Mouse (Mus musculus) forebrain, postnatal 0 days (tissue): ENCODE measurements around the gene Ly75. TPM values are rescaled to one million over a fixed set of nuclear protein-coding genes. Genes with fewer than 3 reads are reported as not detected.

ENCODE experiments used
- ATAC-seq: fragments of 200-750 bp; cut with Nextera tagmentation; 2 replicates; pipeline ENCODE4 v1.8.0; 2017; ENCODE audit warnings: mild to moderate bottlenecking, moderate library complexity
- DNase-seq: peaks from one replicate; pipeline ENCODE4 v3.0.0-alpha.2; 2015
- H3K27ac ChIP-seq: fragments of 300-500 bp; sonication (generic); 2 replicates; pipeline ENCODE4 v1.5.1; 2014; ENCODE audit warnings: low read depth, mild to moderate bottlenecking, antibody characterized with exemption, low read length, moderate library complexity, mixed read lengths
- H3K27me3 ChIP-seq: fragments of 300-500 bp; sonication (generic); 2 replicates; pipeline ENCODE4 v1.6.1; 2014; ENCODE audit warnings: mild to moderate bottlenecking, low read length, mixed read lengths; ENCODE audit not compliant: insufficient read depth
- H3K36me3 ChIP-seq: fragments of 300-500 bp; sonication (generic); 2 replicates; pipeline ENCODE4 v1.6.1; 2014; ENCODE audit warnings: mild to moderate bottlenecking, moderate library complexity; ENCODE audit not compliant: insufficient read depth
- H3K4me1 ChIP-seq: fragments of 300-500 bp; sonication (generic); 2 replicates; pipeline ENCODE4 v1.6.1; 2014; ENCODE audit warnings: antibody characterized with exemption; ENCODE audit not compliant: insufficient read depth
- H3K4me2 ChIP-seq: fragments of 300-500 bp; sonication (generic); 2 replicates; pipeline ENCODE4 v1.6.1; 2014; ENCODE audit warnings: low read depth, mild to moderate bottlenecking, moderate library complexity
- H3K4me3 ChIP-seq: fragments of 300-500 bp; sonication (generic); 2 replicates; pipeline ENCODE4 v1.5.1; 2014; ENCODE audit warnings: low read depth, low read length, mixed read lengths
- H3K9ac ChIP-seq: fragments of 300-500 bp; sonication (generic); 2 replicates; pipeline ENCODE4 v1.6.1; 2014; ENCODE audit warnings: mild to moderate bottlenecking
- H3K9me3 ChIP-seq: fragments of 300-500 bp; sonication (generic); 2 replicates; pipeline ENCODE4 v1.6.1; 2016; ENCODE audit warnings: low read length
- CTCF ChIP-seq: sonication (generic); IDR thresholded peaks from 2 replicates; pipeline ENCODE4 v1.5.1; 2016; ENCODE audit warnings: antibody characterized with exemption, control low read depth, low read depth
- WGBS: fragments of 180-500 bp; shearing (Covaris S2); extraction: QIAGEN DNeasy Blood & Tissue Kit; methylation state at CpG from one replicate; pipeline ENCODE4 v1.1.7; 2014; 5-methylcytosine and 5-hydroxymethylcytosine counted together
- polyA plus RNA-seq: library from polyadenylated mRNA; unstranded; fragments of >200 nt; fragmentation: Nextera tagmentation; extraction: Ambion mirVana; gene quantifications from 2 replicates; pipeline ENCODE4 v1.2.1, GENCODE M21; 2015
- total RNA-seq: library from RNA; depleted of rRNA; stranded (reverse); fragments of >200 nt; gene quantifications from 2 replicates; pipeline ENCODE4 v1.2.3, GENCODE M21; 2014; rRNA removed

Gene Ly75
- total and polyA plus RNA-seq, 2 experiments from 2014 or later: 1.7 to 4.8 TPM

GRCm38 (mm10) chr2:60253506-60253905 lies 129.6 kb downstream of the Ly75 start:
- no peak for ATAC-seq
- Histone ChIP-seq H3K4me2 (no peak overlapping the region), H3K27ac (no peak overlapping the region)

DNA sequence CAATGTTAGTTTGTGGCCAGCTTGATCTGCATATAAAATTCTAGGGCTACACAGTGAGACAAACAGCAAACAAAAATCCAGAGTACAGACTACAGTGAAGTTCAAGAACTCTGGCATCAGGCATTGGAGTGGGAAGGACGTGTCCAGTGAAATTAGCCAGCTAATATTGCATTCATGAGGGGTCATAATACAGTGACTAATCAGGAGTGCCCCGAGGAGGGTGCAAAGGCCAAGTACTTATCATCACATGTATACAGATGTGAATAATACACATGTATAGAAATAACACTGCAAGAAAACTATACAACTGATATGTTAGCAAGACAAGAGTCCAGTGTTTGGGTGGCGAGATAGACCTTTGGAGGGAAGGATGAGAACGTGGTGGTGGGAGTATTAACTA lies 130.3 kb downstream of the Ly75 start:
- Histone ChIP-seq H3K4me3 (no peak overlapping the region), H3K27me3 (no peaks in the 10 kb centered on the region), H3K4me1 (no peaks in the 10 kb centered on the region), H3K27ac (no peak overlapping the region), H3K9ac (no peak overlapping the region), H3K9me3 (no peaks in the 10 kb centered on the region), H3K36me3 (peaks cover 13% of the 10 kb centered on the region; the same call in 1 of the 2 replicates), H3K4me2 (no peak overlapping the region)
- 86% methylated on average over 4 of the region's 4 CpGs for WGBS
- ATAC-seq: no peak
- no peak for DNase-seq
- TF ChIP-seq CTCF: no peak

More at GRCm38 (mm10) chr2:60253506-60253905, 129.6 kb downstream of the Ly75 start:
- no peaks in the 10 kb centered on the region for H3K9me3 ChIP-seq
- no peak overlapping the region for H3K9ac ChIP-seq
- no peak for TF ChIP-seq CTCF
- H3K36me3 ChIP-seq: peaks cover 13% of the 10 kb centered on the region; the same call in 1 of the 2 replicates
- no peaks in the 10 kb centered on the region for H3K27me3 ChIP-seq
- no peak for DNase-seq
- no peaks in the 10 kb centered on the region for H3K4me1 ChIP-seq
- no peak overlapping the region for H3K4me3 ChIP-seq

Other genes with a start within 250 kb of the Ly75 start
- 52.2 and 71.7 TPM in 2 replicates for gene Baz2b, start 173.5 kb downstream of the Ly75 start, total RNA-seq
- 22.2 and 40.6 TPM in 2 replicates for gene Baz2b, start 173.5 kb downstream of the Ly75 start, polyA plus RNA-seq
- gene March7, start 173.4 kb downstream of the Ly75 start, total RNA-seq: 126 and 143 TPM in 2 replicates
- 71.7 and 87.5 TPM in 2 replicates for gene March7, start 173.4 kb downstream of the Ly75 start, polyA plus RNA-seq
- gene Cd302, start 98.8 kb downstream of the Ly75 start, total RNA-seq: 5.8 and 8.6 TPM in 2 replicates
- gene Cd302, start 98.8 kb downstream of the Ly75 start, polyA plus RNA-seq: 19.3 and 22.9 TPM in 2 replicates
- gene Pla2r1, start 170.0 kb upstream of the Ly75 start, total RNA-seq: 0.54 and 0.81 TPM in 2 replicates
- 0.15 and 0.21 TPM in 2 replicates for gene Pla2r1, start 170.0 kb upstream of the Ly75 start, polyA plus RNA-seq